Mouse (Mus musculus) cerebellum, postnatal 14 days (tissue): ENCODE measurements around the gene Grin2c.

Experiments used
- DNase-seq, 2 experiments: peaks; one replicate each; pipeline ENCODE4 v3.0.0; 2021; ENCODE audit warnings: mixed read lengths in 2 of 2

Grin2c gene

GRCm38 (mm10) chr11:115267061-115267883 is at the start of gene Grin2c:
Gene Grin2c (minus strand): TSS chr11:115267243.
- DNase-seq: peak; percentile 60 to 79

- peak; percentile 40 to 44 for DNase-seq
Observed at GRCm38 (mm10) chr11:115314249-115314648, 47.2 kb upstream of the Grin2c start.

- no peak for DNase-seq
Observed at GRCm38 (mm10) chr11:115308781-115309180, 41.7 kb upstream of the Grin2c start.

GRCm38 (mm10) chr11:115306863-115307262 is 39.8 kb upstream of the Grin2c start, which contains the start of gene Otop2:
Gene Otop2 (plus strand): TSS chr11:115307163.
- DNase-seq: no peak

GRCm38 (mm10) chr11:115303167-115303566 is 36.1 kb upstream of the Grin2c start:
- DNase-seq: no peak

- no peak for DNase-seq
Observed at GRCm38 (mm10) chr11:115301351-115301750, 34.3 kb upstream of the Grin2c start.

GRCm38 (mm10) chr11:115300745-115301144 is 33.7 kb upstream of the Grin2c start:
- DNase-seq: no peak

GRCm38 (mm10) chr11:115298160-115298559 is 31.1 kb upstream of the Grin2c start:
- no peak for DNase-seq

GRCm38 (mm10) chr11:115297214-115297826 is 30.3 kb upstream of the Grin2c start, which contains the start of gene Fads6:
Gene Fads6 (minus strand): TSS chr11:115297663.
- peak; percentile 80 to 84 for DNase-seq

GRCm38 (mm10) chr11:115296471-115297210 is 29.6 kb upstream of the Grin2c start:
- peak; percentile 62 to 71 for DNase-seq

- DNase-seq: no peak
Observed at GRCm38 (mm10) chr11:115295939-115296338, 28.9 kb upstream of the Grin2c start.

- DNase-seq: no peak
Observed at GRCm38 (mm10) chr11:115292631-115293375, 25.8 kb upstream of the Grin2c start.

- no peak for DNase-seq
Observed at GRCm38 (mm10) chr11:115291503-115291902, 24.5 kb upstream of the Grin2c start.

GRCm38 (mm10) chr11:115290919-115291318 is 23.9 kb upstream of the Grin2c start:
- no peak for DNase-seq

- no peak for DNase-seq
Observed at GRCm38 (mm10) chr11:115290314-115290713, 23.3 kb upstream of the Grin2c start.

- DNase-seq: peak in 1 of 2 experiments; percentile 50
Observed at GRCm38 (mm10) chr11:115289885-115290284, 22.8 kb upstream of the Grin2c start.

GRCm38 (mm10) chr11:115288305-115288704 is 21.3 kb upstream of the Grin2c start:
- DNase-seq: no peak

GRCm38 (mm10) chr11:115287386-115287785 is 20.3 kb upstream of the Grin2c start:
- DNase-seq: no peak

- peak in 1 of 2 experiments; percentile 34 for DNase-seq
Observed at GRCm38 (mm10) chr11:115286201-115286993, 19.4 kb upstream of the Grin2c start.

GRCm38 (mm10) chr11:115285282-115285681 is 18.2 kb upstream of the Grin2c start:
- no peak for DNase-seq

GRCm38 (mm10) chr11:115283891-115284620 is 17.0 kb upstream of the Grin2c start:
- DNase-seq: no peak
